Mouse (Mus musculus) forebrain, embryonic 11.5 days (tissue): ENCODE results near the gene Cd200. TPM values are rescaled to one million over a fixed set of nuclear protein-coding genes. Genes with fewer than 3 reads are reported as not detected.

Source experiments
- ATAC-seq: fragments of 200-750 bp; cut with Nextera tagmentation; replicated peaks from 2 replicates; pipeline ENCODE4 v1.8.0; 2017; ENCODE audit warnings: moderate TSS enrichment; ENCODE audit not compliant: low FRiP score
- DNase-seq: peaks from one replicate; pipeline ENCODE4 v3.0.0-alpha.2; 2017; ENCODE audit warnings: low spot score
- H3K27ac ChIP-seq: fragments of 300-500 bp; sonication (generic); 2 replicates; pipeline ENCODE4 v1.5.1; 2014; ENCODE audit warnings: low read depth, low read length
- H3K27me3 ChIP-seq: fragments of 300-500 bp; sonication (generic); 2 replicates; pipeline ENCODE4 v1.6.1; 2014; ENCODE audit warnings: mild to moderate bottlenecking, low read length, mixed read lengths; ENCODE audit not compliant: control insufficient read depth, insufficient read depth
- H3K36me3 ChIP-seq: fragments of 300-500 bp; sonication (generic); 2 replicates; pipeline ENCODE4 v1.6.1; 2014; ENCODE audit warnings: mild to moderate bottlenecking, low read length, moderate library complexity, mixed read lengths; ENCODE audit not compliant: control insufficient read depth, insufficient read depth
- H3K4me1 ChIP-seq: fragments of 300-500 bp; sonication (generic); replicated peaks from 2 replicates; pipeline ENCODE4 v1.6.1; 2014; ENCODE audit warnings: low read length, mixed read lengths; ENCODE audit not compliant: control insufficient read depth, insufficient read depth
- H3K4me2 ChIP-seq: fragments of 300-500 bp; sonication (generic); 2 replicates; pipeline ENCODE4 v1.6.1; 2014; ENCODE audit warnings: low read depth, mild to moderate bottlenecking, low read length, moderate library complexity, mixed read lengths; ENCODE audit not compliant: severe bottlenecking
- H3K4me3 ChIP-seq: fragments of 300-500 bp; sonication (generic); 2 replicates; pipeline ENCODE4 v1.5.1; 2014; ENCODE audit warnings: low read depth, low read length
- H3K9ac ChIP-seq: fragments of 300-500 bp; sonication (generic); 2 replicates; pipeline ENCODE4 v1.6.1; 2014; ENCODE audit warnings: low read length
- H3K9me3 ChIP-seq: fragments of 300-500 bp; sonication (generic); 2 replicates; pipeline ENCODE4 v1.6.1; 2016; ENCODE audit warnings: low read length, mixed read lengths; ENCODE audit not compliant: control insufficient read depth
- WGBS: fragments of 180-500 bp; shearing (Covaris S2); extraction: QIAGEN DNeasy Blood & Tissue Kit; methylation state at CpG from one replicate; pipeline ENCODE4 v1.1.7; 2014; 5-methylcytosine and 5-hydroxymethylcytosine counted together
- polyA plus RNA-seq: library from polyadenylated mRNA; unstranded; fragments of >200 nt; fragmentation: Nextera tagmentation; extraction: Ambion mirVana; gene quantifications from 2 replicates; pipeline ENCODE4 v1.2.1, GENCODE M21; 2014

Gene Cd200
- polyA plus RNA-seq, 1 experiment from 2014 or later, result 27.3 TPM

- Histone ChIP-seq H3K4me1 (no peaks in the 10 kb centered on the region), H3K4me3 (no peak overlapping the region), H3K36me3 (no peaks in the 10 kb centered on the region), H3K9ac (no peak overlapping the region), H3K27ac (no peak overlapping the region), H3K4me2 (no peak overlapping the region), H3K27me3 (no peaks in the 10 kb centered on the region), H3K9me3 (no peaks in the 10 kb centered on the region)
- WGBS, result 92% methylated on average over 5 of the region's 5 CpGs
- DNase-seq (no peak), ATAC-seq (no peak)
These were observed 1.8 kb downstream of the Cd200 start for GRCm38 (mm10) chr16:45407091-45407490.

- H3K9me3 ChIP-seq, result no peaks in the 10 kb centered on the region
- H3K9ac ChIP-seq, result no peak overlapping the region
- DNase-seq (no peak), ATAC-seq (no peak)
- H3K4me2 ChIP-seq, result no peak overlapping the region
- no peak overlapping the region for H3K4me3 ChIP-seq
- no peaks in the 10 kb centered on the region for H3K4me1 ChIP-seq
- H3K27ac ChIP-seq, result no peak overlapping the region
- WGBS, result 64% methylated on average over 2 of the region's 2 CpGs
- H3K36me3 ChIP-seq, result no peaks in the 10 kb centered on the region
- H3K27me3 ChIP-seq, result no peaks in the 10 kb centered on the region
These were observed 5.9 kb downstream of the Cd200 start for GRCm38 (mm10) chr16:45402951-45403350.

GRCm38 (mm10) chr16:45402036-45402435 lies 6.8 kb downstream of the Cd200 start:
- no peaks in the 10 kb centered on the region for H3K9me3 ChIP-seq
- H3K36me3 ChIP-seq, result no peaks in the 10 kb centered on the region
- H3K4me2 ChIP-seq, result no peak overlapping the region
- no peaks in the 10 kb centered on the region for H3K4me1 ChIP-seq
- 86% methylated on average over 1 of the region's 1 CpGs for WGBS
- no peak for DNase-seq
- no peak for ATAC-seq
- H3K9ac ChIP-seq, result no peak overlapping the region
- no peak overlapping the region for H3K27ac ChIP-seq
- no peak overlapping the region for H3K4me3 ChIP-seq
- no peaks in the 10 kb centered on the region for H3K27me3 ChIP-seq

- 71% methylated on average over 9 of the region's 9 CpGs for WGBS
- Histone ChIP-seq H3K4me3 (no peak overlapping the region), H3K9me3 (no peaks in the 10 kb centered on the region), H3K4me1 (no peaks in the 10 kb centered on the region), H3K27ac (no peak overlapping the region), H3K9ac (no peak overlapping the region), H3K27me3 (no peaks in the 10 kb centered on the region), H3K4me2 (no peak overlapping the region), H3K36me3 (no peaks in the 10 kb centered on the region)
- ATAC-seq (no peak), DNase-seq (no peak)
These were observed 8.8 kb downstream of the Cd200 start for GRCm38 (mm10) chr16:45399947-45400555.

- Histone ChIP-seq H3K4me1 (no peaks in the 10 kb centered on the region), H3K27me3 (no peaks in the 10 kb centered on the region), H3K9ac (no peak overlapping the region), H3K27ac (no peak overlapping the region), H3K9me3 (no peaks in the 10 kb centered on the region), H3K36me3 (no peaks in the 10 kb centered on the region), H3K4me2 (no peak overlapping the region), H3K4me3 (no peak overlapping the region)
- WGBS, result 87% methylated on average over 3 of the region's 3 CpGs
- DNase-seq, result no peak
- no peak for ATAC-seq
These were observed 9.4 kb downstream of the Cd200 start for GRCm38 (mm10) chr16:45399411-45399810.

GRCm38 (mm10) chr16:45397440-45397839 lies 11.4 kb downstream of the Cd200 start:
- DNase-seq (no peak), ATAC-seq (no peak)
- H3K4me3 ChIP-seq, result no peak overlapping the region
- no peak overlapping the region for H3K4me2 ChIP-seq
- H3K27ac ChIP-seq, result no peak overlapping the region
- WGBS, result 85% methylated on average over 2 of the region's 2 CpGs
- H3K9ac ChIP-seq, result no peak overlapping the region
- H3K36me3 ChIP-seq, result no peaks in the 10 kb centered on the region
- no peaks in the 10 kb centered on the region for H3K27me3 ChIP-seq
- no peaks in the 10 kb centered on the region for H3K9me3 ChIP-seq
- 0 out of 2 replicates have a peak, but pooled peaks cover 2% of the 10 kb centered on the region for H3K4me1 ChIP-seq

- DNase-seq (no peak), ATAC-seq (no peak)
- no peaks in the 10 kb centered on the region for H3K9me3 ChIP-seq
- no peaks in the 10 kb centered on the region for H3K36me3 ChIP-seq
- no peaks in the 10 kb centered on the region for H3K27me3 ChIP-seq
- H3K4me2 ChIP-seq, result no peak overlapping the region
- no peak overlapping the region for H3K4me3 ChIP-seq
- WGBS, result 86% methylated on average over 6 of the region's 6 CpGs
- H3K4me1 ChIP-seq, result 0 out of 2 replicates have a peak, but pooled peaks cover 2% of the 10 kb centered on the region
- H3K9ac ChIP-seq, result no peak overlapping the region
- no peak overlapping the region for H3K27ac ChIP-seq
These were observed 16.6 kb downstream of the Cd200 start for GRCm38 (mm10) chr16:45392246-45392645.

GRCm38 (mm10) chr16:45391680-45392079 lies 17.2 kb downstream of the Cd200 start:
- H3K9ac ChIP-seq, result no peak overlapping the region
- H3K9me3 ChIP-seq, result no peaks in the 10 kb centered on the region
- H3K27me3 ChIP-seq, result no peaks in the 10 kb centered on the region
- WGBS, result 86% methylated on average over 3 of the region's 3 CpGs
- H3K36me3 ChIP-seq, result no peaks in the 10 kb centered on the region
- no peak overlapping the region for H3K4me2 ChIP-seq
- H3K4me1 ChIP-seq, result 0 out of 2 replicates have a peak, but pooled peaks cover 2% of the 10 kb centered on the region
- ATAC-seq (0 out of 2 replicates have a peak, but pooled peaks have one; percentile 36), DNase-seq (no peak)
- H3K4me3 ChIP-seq, result no peak overlapping the region
- no peak overlapping the region for H3K27ac ChIP-seq

GRCm38 (mm10) chr16:45390286-45390956 lies 18.4 kb downstream of the Cd200 start:
- no peak overlapping the region for H3K4me2 ChIP-seq
- no peak for DNase-seq
- no peak overlapping the region for H3K9ac ChIP-seq
- no peaks in the 10 kb centered on the region for H3K36me3 ChIP-seq
- 82% methylated on average over 5 of the region's 5 CpGs for WGBS
- H3K9me3 ChIP-seq, result no peaks in the 10 kb centered on the region
- ATAC-seq, result no peak
- no peak overlapping the region for H3K27ac ChIP-seq
- no peak overlapping the region for H3K4me3 ChIP-seq
- H3K4me1 ChIP-seq, result 0 out of 2 replicates have a peak, but pooled peaks cover 2% of the 10 kb centered on the region
- no peaks in the 10 kb centered on the region for H3K27me3 ChIP-seq
